Mouse (Mus musculus): ENCODE measurements around the gene Rnase1.

- no peak for TF ChIP-seq EP300 (IDR thresholded peaks at IDR 0.05; ENCODE audit: low read depth)
- no peak for TF ChIP-seq CTCF (IDR thresholded peaks at IDR 0.05; ENCODE audit: low read depth)
These were observed 1.1 kb downstream of the Rnase1 start for GRCm38 (mm10) chr14:51145521-51145920.

Measured in liver, postnatal 0 days (tissue).